Mouse (Mus musculus): ENCODE data around the gene Hoxd4.

Gene Hoxd4

DNA sequence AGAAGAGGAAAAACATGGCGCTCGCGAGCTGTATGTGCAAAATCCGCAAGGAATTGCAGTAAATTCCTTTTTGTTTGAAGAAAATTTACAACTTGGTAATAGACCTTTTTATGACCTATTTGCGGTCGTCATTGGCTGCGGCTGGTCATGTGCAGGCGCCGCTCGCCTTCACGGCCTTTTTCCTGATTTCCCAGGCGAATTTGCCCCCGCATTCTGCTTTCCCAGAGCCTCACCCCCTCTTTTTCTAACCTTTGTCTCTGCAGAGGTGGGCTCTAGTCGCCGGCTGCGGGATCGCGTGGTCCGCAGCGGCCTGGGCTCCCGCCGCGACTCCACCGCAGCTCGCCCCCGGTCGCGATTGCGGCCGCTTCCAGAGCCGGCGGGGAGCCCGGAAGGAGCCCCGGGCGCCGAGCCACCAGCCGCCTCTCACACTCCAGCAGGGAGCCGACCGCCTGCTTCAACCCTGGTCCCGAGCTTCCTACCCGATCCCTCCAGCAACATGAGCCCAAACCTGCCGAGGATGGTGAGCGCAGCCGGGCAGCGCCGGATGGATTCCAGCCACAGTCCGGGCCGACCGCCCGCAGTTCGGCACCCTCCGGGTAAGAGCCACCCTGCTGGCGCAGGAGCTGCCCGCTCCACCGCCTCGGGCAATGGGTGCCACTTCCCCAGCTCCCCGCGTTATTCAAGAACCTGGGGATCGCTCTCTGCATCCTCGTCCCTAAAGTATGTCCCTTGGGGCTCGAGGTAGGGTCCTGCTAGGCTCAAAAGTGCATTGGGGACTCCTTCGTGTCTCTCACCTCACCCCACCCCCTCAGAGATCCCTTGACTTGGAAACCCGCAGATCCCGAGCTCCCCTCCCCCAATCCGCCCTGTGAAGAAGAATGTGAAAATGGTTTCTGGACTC, at the start of gene Hoxd4, which contains the start of gene Hoxd3:
Hoxd4 (plus strand) TSS at position 209 of the 901 bp plus-strand sequence.
Hoxd3 (plus strand) TSS at position 207 of the 901 bp plus-strand sequence.
- DNase-seq (ENCODE audit: low spot score) = peak; percentile 52

DNA sequence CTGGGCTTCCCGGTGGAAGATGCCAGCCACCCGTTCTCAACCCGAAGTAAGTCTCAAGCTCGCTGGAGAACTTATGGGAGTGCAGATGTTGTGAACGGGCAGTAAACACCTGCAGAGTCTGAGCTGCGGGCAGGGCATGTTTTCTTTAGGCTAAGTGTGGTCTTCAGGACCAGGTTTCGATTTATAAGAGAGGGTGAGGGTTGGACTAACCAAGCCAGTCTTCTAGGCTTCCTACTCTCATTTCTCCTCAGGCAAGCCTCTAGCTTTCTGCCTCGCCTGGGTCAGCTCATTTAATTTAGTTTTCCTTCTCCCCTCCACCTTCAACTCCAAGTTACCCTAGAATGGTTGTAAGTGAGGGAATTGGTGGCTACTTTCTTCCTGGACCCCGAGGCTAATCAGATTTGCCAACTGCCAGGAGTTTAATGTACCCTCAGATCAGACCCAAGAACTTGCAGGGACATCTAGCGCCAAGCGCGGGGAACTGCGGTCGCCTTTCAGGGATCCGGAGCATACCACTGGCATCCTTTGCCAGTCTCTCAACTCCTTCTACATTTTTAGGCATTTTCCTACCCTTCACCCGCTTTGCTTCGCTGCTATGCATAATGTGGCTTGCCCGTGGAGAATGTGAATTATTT, 48.3 kb upstream of the Hoxd4 start:
- peak; percentile 18 for DNase-seq (ENCODE audit: low spot score)

DNA sequence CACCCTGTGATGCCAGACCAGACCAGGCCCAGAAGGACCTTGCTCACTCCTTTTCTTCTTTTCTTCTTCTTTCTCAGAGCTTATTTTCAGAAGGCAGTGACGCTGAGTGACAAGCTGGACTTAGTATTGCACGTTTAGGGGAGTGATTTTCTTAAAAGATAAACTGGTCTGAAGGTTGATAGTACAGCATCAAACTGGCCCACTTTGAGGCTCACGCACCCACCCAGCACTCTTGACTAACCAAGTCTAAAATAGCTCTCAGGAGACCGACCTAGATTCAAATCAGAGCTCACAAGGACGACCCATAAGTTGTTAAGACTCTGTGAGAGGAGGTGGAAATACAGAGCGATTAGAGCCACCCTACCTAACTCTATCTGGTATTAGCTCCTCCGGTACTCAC, 45.3 kb upstream of the Hoxd4 start:
- no peak for DNase-seq (ENCODE audit: low spot score)

GRCm38 (mm10) chr2:74667191-74667841, 44.4 kb upstream of the Hoxd4 start:
- no peak for DNase-seq (ENCODE audit: low spot score)

- peak; percentile 17 for DNase-seq (ENCODE audit: low spot score)
These were observed 43.8 kb upstream of the Hoxd4 start, which contains the start of gene Hoxd13 for GRCm38 (mm10) chr2:74667842-74668357. Gene Hoxd13, plus strand, starts transcription at chr2:74668310.

DNA sequence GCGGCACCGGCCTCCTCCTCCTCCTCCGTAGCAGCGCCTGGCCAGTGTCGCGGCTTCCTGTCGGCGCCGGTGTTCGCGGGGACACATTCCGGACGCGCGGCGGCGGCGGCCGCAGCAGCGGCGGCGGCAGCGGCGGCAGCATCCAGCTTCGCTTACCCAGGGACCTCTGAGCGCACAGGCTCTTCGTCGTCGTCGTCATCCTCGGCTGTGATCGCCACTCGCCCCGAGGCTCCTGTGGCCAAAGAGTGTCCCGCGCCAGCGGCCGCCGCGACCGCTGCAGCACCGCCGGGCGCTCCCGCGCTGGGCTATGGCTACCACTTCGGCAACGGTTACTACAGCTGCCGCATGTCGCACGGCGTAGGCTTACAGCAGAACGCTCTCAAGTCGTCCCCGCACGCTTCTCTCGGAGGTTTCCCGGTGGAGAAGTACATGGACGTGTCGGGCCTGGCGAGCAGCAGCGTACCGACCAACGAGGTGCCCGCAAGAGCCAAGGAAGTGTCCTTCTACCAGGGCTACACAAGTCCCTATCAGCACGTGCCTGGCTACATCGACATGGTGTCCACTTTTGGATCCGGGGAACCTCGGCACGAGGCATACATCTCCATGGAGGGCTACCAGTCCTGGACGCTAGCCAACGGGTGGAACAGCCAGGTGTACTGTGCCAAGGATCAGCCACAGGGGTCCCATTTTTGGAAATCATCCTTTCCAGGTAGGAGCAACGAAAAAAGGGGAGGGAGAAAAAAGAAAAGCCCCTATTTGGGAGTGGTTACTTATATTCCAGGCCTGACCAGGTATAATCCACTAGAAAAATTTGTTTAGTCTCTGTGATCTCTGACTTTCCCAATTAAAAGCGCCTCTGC, 43.1 kb upstream of the Hoxd4 start:
- peak; percentile 11 for DNase-seq (ENCODE audit: low spot score)

DNA sequence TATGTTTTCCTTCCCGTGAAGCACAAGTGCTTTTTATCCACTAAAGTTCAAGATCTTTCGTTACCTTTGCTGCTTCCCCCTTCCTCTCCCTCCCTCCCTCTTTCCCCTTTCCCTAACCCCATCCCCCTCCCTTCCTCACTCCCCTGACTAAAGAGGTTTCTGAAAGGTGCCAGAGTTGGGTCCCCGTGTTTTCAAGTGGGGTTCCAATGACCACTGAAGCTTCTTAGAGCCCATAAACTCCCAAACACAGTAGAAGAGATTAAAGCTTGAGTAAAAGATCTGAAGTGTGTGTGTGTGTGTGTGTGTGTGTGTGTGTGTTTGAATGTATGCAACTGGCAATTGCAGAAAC, 42.5 kb upstream of the Hoxd4 start:
- DNase-seq (ENCODE audit: low spot score) = no peak

DNA sequence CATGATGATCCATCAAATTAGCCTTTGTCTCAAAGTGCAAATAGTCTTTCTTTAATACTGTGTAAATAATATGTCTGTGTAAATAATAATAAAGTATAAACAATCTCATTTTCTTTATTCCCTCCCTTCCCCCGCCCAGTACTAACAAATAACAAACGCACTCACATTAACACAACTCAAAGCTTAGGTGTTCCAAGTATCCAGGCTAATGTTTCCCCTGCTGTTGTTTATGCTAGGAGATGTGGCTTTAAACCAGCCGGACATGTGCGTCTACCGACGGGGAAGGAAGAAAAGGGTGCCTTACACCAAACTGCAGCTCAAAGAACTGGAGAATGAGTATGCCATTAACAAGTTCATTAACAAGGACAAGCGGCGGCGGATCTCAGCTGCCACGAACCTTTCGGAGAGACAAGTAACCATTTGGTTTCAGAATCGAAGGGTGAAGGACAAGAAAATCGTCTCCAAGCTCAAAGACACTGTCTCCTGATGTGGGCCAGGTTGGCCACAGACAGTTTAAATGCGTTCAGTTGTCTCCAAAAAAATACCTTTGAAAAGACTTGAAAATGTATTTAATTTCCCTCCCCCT, 42.0 kb upstream of the Hoxd4 start:
- no peak for DNase-seq (ENCODE audit: low spot score)

DNA sequence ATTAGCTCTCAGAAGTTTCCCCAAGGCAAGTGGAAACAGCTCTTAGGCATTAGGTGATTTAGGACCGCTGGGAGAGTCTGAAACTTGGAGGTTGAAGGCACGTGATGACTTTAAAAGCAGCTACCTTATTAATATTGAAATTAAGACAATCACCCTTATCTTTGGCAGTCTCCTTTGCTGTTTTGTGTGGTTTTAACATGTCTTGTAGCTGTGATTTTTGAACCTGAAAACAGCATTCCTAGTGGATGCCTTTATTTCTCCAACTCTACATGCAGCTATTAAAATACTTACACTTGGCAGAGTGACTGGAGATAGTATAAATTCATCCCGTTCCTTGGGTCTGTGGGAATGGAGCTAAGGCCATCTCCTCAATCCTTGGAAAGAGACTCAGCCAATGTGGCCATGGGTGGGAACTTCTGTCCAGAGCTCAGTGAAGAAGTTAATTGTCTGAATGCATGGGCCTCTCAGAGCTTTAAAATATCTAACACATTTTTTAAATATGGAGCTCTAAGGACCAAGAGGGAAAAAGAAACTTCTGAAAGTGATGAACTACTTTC, 41.0 kb upstream of the Hoxd4 start:
- no peak for DNase-seq (ENCODE audit: low spot score)

DNA sequence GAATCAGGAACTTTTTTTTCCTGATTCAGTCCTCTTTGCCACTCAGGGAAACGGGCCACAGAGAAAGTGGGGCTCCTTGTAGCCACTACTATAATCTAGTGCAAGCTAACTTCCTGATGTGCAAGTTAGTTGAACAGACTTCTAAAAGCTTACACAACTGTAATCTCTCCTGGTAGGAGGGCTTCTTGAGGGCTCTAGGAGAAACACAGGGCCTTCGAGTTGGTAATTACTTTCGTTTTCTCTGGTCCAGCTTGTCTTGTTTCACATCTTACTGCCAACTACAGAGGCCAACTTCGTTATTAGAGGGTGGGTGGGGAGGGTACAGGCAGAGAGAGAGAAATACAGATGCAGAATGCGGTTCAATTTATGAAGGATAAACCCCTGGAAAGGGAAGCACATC, 39.9 kb upstream of the Hoxd4 start:
- no peak for DNase-seq (ENCODE audit: low spot score)

- DNase-seq (ENCODE audit: low spot score) = peak; percentile 55
These were observed 39.0 kb upstream of the Hoxd4 start for GRCm38 (mm10) chr2:74672481-74673362.

GRCm38 (mm10) chr2:74673835-74674425, 37.8 kb upstream of the Hoxd4 start:
- no peak for DNase-seq (ENCODE audit: low spot score)

DNA sequence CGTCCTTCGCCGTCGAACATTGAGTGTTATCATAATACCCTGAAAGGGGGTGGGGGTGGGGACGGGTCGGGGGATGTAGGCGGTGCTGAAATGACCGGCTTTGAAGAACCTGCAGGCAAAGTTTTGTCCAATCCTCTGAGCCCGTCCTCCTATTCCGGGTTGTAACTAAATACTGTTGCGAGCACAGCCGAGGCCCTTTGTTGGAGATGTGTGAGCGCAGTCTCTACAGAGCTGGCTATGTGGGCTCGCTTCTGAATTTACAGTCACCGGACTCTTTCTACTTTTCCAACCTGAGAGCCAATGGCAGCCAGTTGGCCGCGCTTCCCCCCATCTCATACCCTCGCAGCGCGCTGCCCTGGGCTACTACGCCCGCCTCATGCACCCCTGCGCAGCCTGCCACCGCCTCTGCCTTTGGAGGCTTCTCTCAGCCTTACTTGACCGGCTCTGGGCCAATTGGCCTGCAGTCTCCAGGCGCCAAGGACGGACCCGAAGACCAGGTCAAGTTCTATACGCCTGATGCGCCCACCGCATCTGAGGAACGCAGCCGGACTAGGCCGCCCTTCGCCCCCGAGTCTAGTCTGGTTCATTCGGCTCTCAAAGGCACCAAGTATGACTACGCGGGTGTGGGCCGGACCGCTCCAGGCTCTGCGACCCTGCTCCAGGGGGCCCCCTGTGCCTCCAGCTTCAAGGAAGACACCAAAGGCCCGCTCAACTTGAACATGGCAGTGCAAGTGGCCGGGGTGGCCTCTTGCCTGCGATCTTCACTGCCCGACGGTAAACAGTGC, 36.7 kb upstream of the Hoxd4 start, which contains the start of gene Hoxd12:
Hoxd12 (plus strand) TSS at position 133 of the 785 bp plus-strand sequence.
- no peak for DNase-seq (ENCODE audit: low spot score)

DNA sequence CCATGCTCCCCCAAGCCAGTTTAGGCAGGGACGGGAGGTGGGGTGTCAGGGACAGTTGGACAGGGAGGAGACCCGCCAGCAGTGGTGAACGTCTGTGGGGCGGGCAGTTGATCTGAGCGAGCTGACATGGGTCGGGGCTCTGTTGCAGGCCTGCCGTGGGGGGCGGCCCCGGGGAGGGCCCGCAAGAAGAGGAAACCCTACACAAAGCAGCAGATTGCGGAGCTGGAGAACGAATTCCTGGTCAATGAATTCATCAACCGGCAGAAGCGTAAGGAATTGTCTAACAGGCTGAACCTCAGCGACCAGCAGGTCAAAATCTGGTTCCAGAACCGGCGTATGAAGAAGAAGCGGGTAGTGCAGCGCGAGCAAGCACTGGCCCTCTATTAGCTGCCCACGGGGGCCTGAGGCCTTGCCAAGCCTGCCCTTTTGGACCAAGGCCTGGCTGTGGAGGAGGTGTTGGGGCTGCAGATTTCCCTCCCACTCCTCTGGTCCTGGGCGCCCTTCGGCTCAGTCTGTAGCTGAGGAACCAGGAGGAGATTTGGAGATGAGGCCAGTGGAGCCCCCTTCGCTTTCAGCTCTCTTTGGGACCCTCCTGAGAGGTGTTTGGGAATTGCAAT, 36.0 kb upstream of the Hoxd4 start:
- DNase-seq (ENCODE audit: low spot score) = no peak

GRCm38 (mm10) chr2:74676376-74677052, 35.2 kb upstream of the Hoxd4 start:
- DNase-seq (ENCODE audit: low spot score) = no peak

DNA sequence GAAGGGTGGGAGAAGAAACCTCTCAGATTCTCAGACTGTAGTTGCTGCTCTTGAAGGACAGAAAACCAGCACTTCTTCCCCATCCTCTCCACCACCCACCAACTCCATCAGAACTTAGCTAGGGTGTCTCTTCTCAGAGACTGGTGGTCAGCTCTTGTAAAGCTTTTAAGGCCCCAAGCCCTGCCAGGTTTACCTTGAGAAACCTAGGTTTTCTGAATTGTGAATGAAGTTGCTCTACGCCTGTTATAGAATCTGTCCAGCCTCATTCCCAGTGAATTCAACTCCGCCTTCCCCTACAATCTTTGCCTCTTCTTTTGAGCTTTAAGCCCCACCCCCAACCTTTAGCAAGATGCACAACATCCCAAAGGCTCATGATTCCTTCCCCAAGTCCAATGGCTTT, 34.6 kb upstream of the Hoxd4 start:
- no peak for DNase-seq (ENCODE audit: low spot score)

DNA sequence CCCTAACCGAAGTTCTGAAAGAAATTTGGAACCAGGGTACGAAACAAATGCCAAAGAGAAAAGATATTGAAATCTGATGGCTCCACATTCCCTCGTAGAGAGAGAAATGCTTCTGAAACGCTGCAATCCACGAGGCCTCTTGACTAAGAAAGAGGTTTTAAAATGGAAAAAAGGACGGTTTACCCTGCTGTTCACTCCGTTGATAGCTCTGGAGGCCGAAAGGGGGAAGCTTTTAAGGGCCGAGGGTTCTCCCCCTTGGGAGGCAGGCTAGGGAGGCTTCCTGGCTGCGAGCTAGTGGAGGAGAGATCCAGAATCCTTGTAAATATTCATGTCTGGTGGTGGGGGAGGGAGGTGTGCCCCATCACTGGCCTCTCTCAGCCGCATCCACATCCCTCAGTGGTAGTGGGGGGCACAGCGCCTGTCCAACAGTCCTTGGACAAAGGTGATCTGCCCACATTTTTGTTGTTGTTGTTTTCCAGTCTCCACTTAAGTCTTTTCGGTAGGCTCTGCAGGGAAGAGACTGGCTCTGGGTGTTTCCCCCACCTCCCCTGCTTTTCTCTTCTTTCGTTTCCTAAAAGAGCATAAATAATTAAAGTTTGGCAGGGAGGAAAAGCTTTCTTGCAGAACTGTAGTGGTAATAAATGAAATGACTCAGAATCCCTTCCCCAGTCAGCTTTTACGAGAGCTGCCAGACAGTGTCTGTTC, 32.7 kb upstream of the Hoxd4 start, which contains the start of gene Hoxd11:
Hoxd11 (plus strand) TSS at position 667 of the 705 bp plus-strand sequence.
- no peak for DNase-seq (ENCODE audit: low spot score)

All from urinary bladder, postnatal 25 days (tissue).